ENCODE assay signal across 8 mouse cellular contexts in genomic region chr11:69071262-69071661, GRCm38 (mm10). TPM values are rescaled to one million over a fixed set of nuclear protein-coding genes. Genes with fewer than 3 reads are reported as not detected.
DNase-seq lines count a peak whose midpoint lies in the region; ATAC-seq and TF ChIP-seq lines count a peak whose summit lies in the region.

No protein-coding gene starts in this region.

- no peak for DNase-seq in heart, embryonic 10.5 days (ENCODE audit: low spot score)
- DNase-seq in heart, adult 11 months: no peak
- DNase-seq in CH12.LX (ENCODE audit: extremely low read depth): no peak
- no peak for DNase-seq in liver, embryonic 13.5 days
- DNase-seq in urinary bladder, adult 18-20 months (ENCODE audit: low spot score in 2 of 2): no peak
- DNase-seq in adrenal gland, postnatal 10 days: no peak
- DNase-seq in gastrocnemius, postnatal 25 days: no peak

- H3K9ac ChIP-seq in CH12.LX (ENCODE audit: insufficient read depth, low read depth): peak overlapping the region; percentile 88
- H3K9ac ChIP-seq in forebrain, embryonic 12.5 days: peak overlapping the region; percentile 82
- peak overlapping the region; percentile 85 for H3K9ac ChIP-seq in liver, embryonic 13.5 days

- in situ Hi-C loops in CH12.LX (cut with MboI; ENCODE audit: low pct_ligation_motif_present, low pct_unique_long_range_greater_than_20kb, low sequenced_read_pairs): no loop called here

- no peak for TF ChIP-seq RAD21 in CH12.LX (IDR thresholded peaks at IDR 0.05; ENCODE audit: low read depth, low read length)

- no peak for ATAC-seq in forebrain, embryonic 12.5 days (ENCODE audit: low FRiP score)
- no peak for ATAC-seq in liver, embryonic 13.5 days (ENCODE audit: low read depth)

- peak overlapping the region; percentile 92 for H3K27ac ChIP-seq in heart, embryonic 10.5 days
- H3K27ac ChIP-seq in CH12.LX (ENCODE audit: insufficient read depth, low read depth): no peak overlapping the region
- H3K27ac ChIP-seq in forebrain, embryonic 12.5 days: peak overlapping the region; percentile 93
- peak overlapping the region; percentile 90 for H3K27ac ChIP-seq in liver, embryonic 13.5 days

- 25% methylated on average over 9 of the region's 9 CpGs for WGBS in heart, embryonic 10.5 days
- 25% methylated on average over 9 of the region's 9 CpGs for WGBS in forebrain, embryonic 12.5 days
- WGBS in liver, embryonic 13.5 days (ENCODE audit: insufficient replicate concordance): 37% methylated on average over 9 of the region's 9 CpGs

- H3K27me3 ChIP-seq in heart, embryonic 10.5 days (ENCODE audit: insufficient read depth, poor library complexity, severe bottlenecking): no peaks in the 10 kb centered on the region
- H3K27me3 ChIP-seq in CH12.LX (replicated peaks): peaks cover 3% of the 10 kb centered on the region
- H3K27me3 ChIP-seq in forebrain, embryonic 12.5 days: 0 out of 2 replicates have a peak, but pooled peaks cover 2% of the 10 kb centered on the region
- H3K27me3 ChIP-seq in liver, embryonic 13.5 days: no peaks in the 10 kb centered on the region

- dilution Hi-C loops in CH12.LX (cut with MboI; ENCODE audit: extremely low pct_ligation_motif_present, extremely low pct_unique_long_range_greater_than_20kb, low sequenced_read_pairs): no loop called here

- TF ChIP-seq EP300 in CH12.LX (IDR thresholded peaks at IDR 0.05; ENCODE audit: low read length): 0 out of 2 replicates have a peak, but pooled peaks have one; percentile 14

- H3K4me2 ChIP-seq in CH12.LX (ENCODE audit: insufficient read depth, low read depth, poor library complexity, severe bottlenecking): peak overlapping the region; percentile 85
- peak overlapping the region; percentile 80 for H3K4me2 ChIP-seq in forebrain, embryonic 12.5 days
- H3K4me2 ChIP-seq in liver, embryonic 13.5 days: peak overlapping the region; percentile 89

- peaks cover 46% of the 10 kb centered on the region for H3K4me1 ChIP-seq in heart, embryonic 10.5 days
- peaks cover 15 to 49% of the 10 kb centered on the region in 2 experiments for H3K4me1 ChIP-seq in CH12.LX (ENCODE audit: control insufficient read depth in 1 of 2, insufficient read depth in 2 of 2)
- H3K4me1 ChIP-seq in forebrain, embryonic 12.5 days: peaks cover 37% of the 10 kb centered on the region
- peaks cover 65% of the 10 kb centered on the region for H3K4me1 ChIP-seq in liver, embryonic 13.5 days (replicated peaks)

- no peak for TF ChIP-seq CTCF in CH12.LX (conservative IDR thresholded peaks at IDR 0.05 in 1 of 2, IDR thresholded peaks at IDR 0.05 in 1 of 2; ENCODE audit: low read depth in 2 of 2, low read length in 2 of 2)

- no peaks in the 10 kb centered on the region for H3K36me3 ChIP-seq in heart, embryonic 10.5 days
- H3K36me3 ChIP-seq in CH12.LX (replicated peaks in 1 of 2; ENCODE audit: control insufficient read depth in 1 of 2, insufficient read depth in 1 of 2, low read length in 1 of 2): no peaks in the 10 kb centered on the region
- H3K36me3 ChIP-seq in forebrain, embryonic 12.5 days (replicated peaks): no peaks in the 10 kb centered on the region
- no peaks in the 10 kb centered on the region for H3K36me3 ChIP-seq in liver, embryonic 13.5 days

- no peaks in the 10 kb centered on the region for H3K9me3 ChIP-seq in heart, embryonic 10.5 days
- H3K9me3 ChIP-seq in CH12.LX (replicated peaks; ENCODE audit: low read length): no peaks in the 10 kb centered on the region
- H3K9me3 ChIP-seq in forebrain, embryonic 12.5 days: no peaks in the 10 kb centered on the region
- H3K9me3 ChIP-seq in liver, embryonic 13.5 days (replicated peaks): no peaks in the 10 kb centered on the region

- TF ChIP-seq POLR2A in CH12.LX (IDR thresholded peaks at IDR 0.05; ENCODE audit: low read depth, low read length): no peak

- peak overlapping the region; percentile 73 for H3K4me3 ChIP-seq in heart, embryonic 10.5 days
- peak overlapping the region; percentile 56 to 73 (median 72) for H3K4me3 ChIP-seq in CH12.LX (replicated peaks in 1 of 3; ENCODE audit: low read depth in 2 of 3, low read length in 2 of 3, poor library complexity in 1 of 3)
- H3K4me3 ChIP-seq in forebrain, embryonic 12.5 days (replicated peaks): peak overlapping the region; percentile 60
- H3K4me3 ChIP-seq in liver, embryonic 13.5 days (replicated peaks): peak overlapping the region; percentile 75

- H3K79me2 ChIP-seq in CH12.LX (replicated peaks; ENCODE audit: control insufficient read depth, extremely low read depth, insufficient read depth, poor library complexity, severe bottlenecking): no peaks in the 10 kb centered on the region

TF ChIP-seq in CH12.LX, 34 proteins besides CTCF, POLR2A, EP300 and RAD21:
- TF ChIP-seq CHD2 (IDR thresholded peaks at IDR 0.05; ENCODE audit: low read length) (peak; percentile 43; the same call in 1 of the 2 replicates), KAT2A (IDR thresholded peaks at IDR 0.05; ENCODE audit: insufficient replicate concordance, low read length) (no peak), BHLHE40 (IDR thresholded peaks at IDR 0.05; ENCODE audit: low read depth, low read length) (0 out of 2 replicates have a peak, but pooled peaks have one; percentile 28), MAZ (IDR thresholded peaks at IDR 0.05; ENCODE audit: low read depth, low read length) (peak; percentile 50; the same call in 1 of the 2 replicates), UBTF (IDR thresholded peaks at IDR 0.05; ENCODE audit: low read depth, low read length) (peak; percentile 43; the same call in 1 of the 2 replicates), PAX5 (IDR thresholded peaks at IDR 0.05; ENCODE audit: low read length) (no peak), RCOR1 (conservative IDR thresholded peaks at IDR 0.05; ENCODE audit: low read depth, low read length) (0 out of 2 replicates have a peak, but pooled peaks have one; percentile 19), MAFK (IDR thresholded peaks at IDR 0.05; ENCODE audit: insufficient replicate concordance, low read length) (no peak), MYC (IDR thresholded peaks at IDR 0.05; ENCODE audit: low read depth, low read length) (no peak), HCFC1 (IDR thresholded peaks at IDR 0.05; ENCODE audit: low read depth, low read length) (no peak), CHD1 (IDR thresholded peaks at IDR 0.05; ENCODE audit: low read depth, low read length) (no peak)
TF ChIP-seq in CH12.LX: peak in this region for 5.

RNA-seq across cellular contexts. Expression of gene Tmem107, which starts 0.7 kb away (rescaled TPM):
- 29.1 and 30.4 TPM in 2 replicates for polyA plus RNA-seq in heart, embryonic 10.5 days (2016; fragmentation: Nextera tagmentation; extraction: Ambion mirVana)
- total RNA-seq in CH12.LX (2012; rRNA removed) (24.4 and 30.1 TPM in 2 replicates), CH12.LX (2014; rRNA removed) (20.3 and 31.3 TPM in 2 replicates)
- 13.4 and 22.6 TPM in 2 replicates for polyA plus RNA-seq in CH12.LX (2012; ENCODE audit: insufficient read length, low read depth)
- 53.4 and 56.9 TPM in 2 replicates for polyA plus RNA-seq in forebrain, embryonic 12.5 days (2016; fragmentation: Nextera tagmentation; extraction: Ambion mirVana)
- 30.8 and 31.7 TPM in 2 replicates for polyA plus RNA-seq in liver, embryonic 13.5 days (2015; fragmentation: Nextera tagmentation; extraction: Ambion mirVana)
- total RNA-seq in adrenal gland, postnatal 10 days (2021): 10 to 100 TPM; 13.2 to 13.8 TPM
- 1 to 10 TPM; 3.9 to 4.1 TPM for total RNA-seq in gastrocnemius, postnatal 25 days (2021)

RNA-seq across cellular contexts. Expression of gene Borcs6, which starts 11.7 kb away (rescaled TPM):
- 8.2 and 9.0 TPM in 2 replicates for polyA plus RNA-seq in heart, embryonic 10.5 days (2016; fragmentation: Nextera tagmentation; extraction: Ambion mirVana)
- total RNA-seq in CH12.LX (2012; rRNA removed) (9.7 and 11.1 TPM in 2 replicates), CH12.LX (2014; rRNA removed) (5.1 and 7.3 TPM in 2 replicates)
- polyA plus RNA-seq in CH12.LX (2012; ENCODE audit: insufficient read length, low read depth): 5.4 and 6.2 TPM in 2 replicates
- polyA plus RNA-seq in forebrain, embryonic 12.5 days (2016; fragmentation: Nextera tagmentation; extraction: Ambion mirVana): 7.4 and 11.1 TPM in 2 replicates
- polyA plus RNA-seq in liver, embryonic 13.5 days (2015; fragmentation: Nextera tagmentation; extraction: Ambion mirVana): 3.5 TPM in 2 replicates
- total RNA-seq in adrenal gland, postnatal 10 days (2021): 10 to 100 TPM; 19.1 to 22.1 TPM
- total RNA-seq in gastrocnemius, postnatal 25 days (2021): 10 to 100 TPM; 15.5 to 15.9 TPM

RNA-seq across cellular contexts. Expression of gene Vamp2, which starts 17.0 kb away (rescaled TPM):
- 85.8 and 93.0 TPM in 2 replicates for polyA plus RNA-seq in heart, embryonic 10.5 days (2016; fragmentation: Nextera tagmentation; extraction: Ambion mirVana)
- total RNA-seq in CH12.LX (2012; rRNA removed) (8.0 and 8.2 TPM in 2 replicates), CH12.LX (2014; rRNA removed) (1.3 and 1.4 TPM in 2 replicates)
- 26.0 and 26.7 TPM in 2 replicates for polyA plus RNA-seq in CH12.LX (2012; ENCODE audit: insufficient read length, low read depth)
- polyA plus RNA-seq in forebrain, embryonic 12.5 days (2016; fragmentation: Nextera tagmentation; extraction: Ambion mirVana): 103 and 121 TPM in 2 replicates
- 12.5 and 15.9 TPM in 2 replicates for polyA plus RNA-seq in liver, embryonic 13.5 days (2015; fragmentation: Nextera tagmentation; extraction: Ambion mirVana)
- total RNA-seq in adrenal gland, postnatal 10 days (2021): 100 to 1,000 TPM; 104 to 143 TPM
- 10 to 100 TPM; 34.9 to 35.2 TPM for total RNA-seq in gastrocnemius, postnatal 25 days (2021)

RNA-seq across cellular contexts. Expression of gene Per1, which starts 23.8 kb away (rescaled TPM):
- 8.0 and 8.8 TPM in 2 replicates for polyA plus RNA-seq in heart, embryonic 10.5 days (2016; fragmentation: Nextera tagmentation; extraction: Ambion mirVana)
- 11.5 and 11.8 TPM in 2 replicates for total RNA-seq in CH12.LX (2012; rRNA removed)
- total RNA-seq in CH12.LX (2014; rRNA removed): 2.8 and 3.2 TPM in 2 replicates
- 37.9 and 38.3 TPM in 2 replicates for polyA plus RNA-seq in CH12.LX (2012; ENCODE audit: insufficient read length, low read depth)
- 7.8 and 12.3 TPM in 2 replicates for polyA plus RNA-seq in forebrain, embryonic 12.5 days (2016; fragmentation: Nextera tagmentation; extraction: Ambion mirVana)
- 1.9 TPM in 2 replicates for polyA plus RNA-seq in liver, embryonic 13.5 days (2015; fragmentation: Nextera tagmentation; extraction: Ambion mirVana)
- total RNA-seq in adrenal gland, postnatal 10 days (2021): 100 to 1,000 TPM in 1 of 2 experiments, 10 to 100 TPM in 1; 63.1 to 157 TPM
- 10 to 100 TPM; 21.0 to 50.8 TPM for total RNA-seq in gastrocnemius, postnatal 25 days (2021)

RNA-seq across cellular contexts. Expression of gene Aurkb, which starts 25.8 kb away (rescaled TPM):
- 110 and 147 TPM in 2 replicates for polyA plus RNA-seq in heart, embryonic 10.5 days (2016; fragmentation: Nextera tagmentation; extraction: Ambion mirVana)
- 170 and 177 TPM in 2 replicates for total RNA-seq in CH12.LX (2012; rRNA removed)
- 181 and 190 TPM in 2 replicates for total RNA-seq in CH12.LX (2014; rRNA removed)
- polyA plus RNA-seq in CH12.LX (2012; ENCODE audit: insufficient read length, low read depth): 178 and 200 TPM in 2 replicates
- 163 and 169 TPM in 2 replicates for polyA plus RNA-seq in forebrain, embryonic 12.5 days (2016; fragmentation: Nextera tagmentation; extraction: Ambion mirVana)
- polyA plus RNA-seq in liver, embryonic 13.5 days (2015; fragmentation: Nextera tagmentation; extraction: Ambion mirVana): 116 and 123 TPM in 2 replicates
- total RNA-seq in adrenal gland, postnatal 10 days (2021): 10 to 100 TPM; 16.2 to 22.5 TPM
- under 1 TPM; 0.54 to 0.88 TPM for total RNA-seq in gastrocnemius, postnatal 25 days (2021)
